Comparison of ENCODE assay signal across 8 mouse cellular contexts in genomic region chr15:101128181-101129089, GRCm38 (mm10). TPM values are rescaled to one million over a fixed set of nuclear protein-coding genes. Genes with fewer than 3 reads are reported as not detected.
DNase-seq lines count a peak whose midpoint lies in the region; ATAC-seq lines count a peak whose summit lies in the region.

Gene Acvrl1, plus strand, starts transcription at chr15:101128522.

- intact Hi-C loops in heart, postnatal 10 days (cut with DNase I) = loop anchor here (2.0 kb wide), 1 partner anchor 16 kb away; no protein-coding TSS in a partner anchor

- peaks cover 32% of the 10 kb centered on the region for H3K27me3 ChIP-seq in forebrain, embryonic 11.5 days (ENCODE audit: control insufficient read depth, insufficient read depth, low read length)
- peaks cover 83% of the 10 kb centered on the region for H3K27me3 ChIP-seq in midbrain, embryonic 10.5 days (ENCODE audit: low read depth, poor library complexity, severe bottlenecking)

- 3% methylated on average over 43 of the region's 46 CpGs for WGBS in forebrain, embryonic 11.5 days
- 4% methylated on average over 46 of the region's 46 CpGs for WGBS in midbrain, embryonic 10.5 days

- peak within 1 kb of the TSS; percentile 4; the same call in 1 of the 2 replicates for H3K4me3 ChIP-seq in forebrain, embryonic 11.5 days (ENCODE audit: low read depth, low read length)
- H3K4me3 ChIP-seq in midbrain, embryonic 10.5 days = peak within 1 kb of the TSS; percentile 50

- H3K36me3 ChIP-seq in forebrain, embryonic 11.5 days (ENCODE audit: control insufficient read depth, insufficient read depth, low read length) = no peaks in the 10 kb centered on the region
- no peaks in the 10 kb centered on the region for H3K36me3 ChIP-seq in midbrain, embryonic 10.5 days

- no peak for DNase-seq in layer of hippocampus, postnatal 14 days (ENCODE audit: low spot score in 2 of 2)
- DNase-seq in layer of hippocampus, adult 9-11 months = no peak
- no peak for DNase-seq in forebrain, embryonic 11.5 days (ENCODE audit: low spot score)
- DNase-seq in heart, postnatal 10 days = peak; percentile 76 to 79
- DNase-seq in kidney, postnatal 36 days = peak; percentile 70 to 79
- peak; percentile 48 for DNase-seq in midbrain, embryonic 10.5 days (ENCODE audit: low spot score)
- no peak for DNase-seq in layer of hippocampus, postnatal 25 days (ENCODE audit: extremely low spot score in 1 of 2, low spot score in 1 of 2)
- DNase-seq in layer of hippocampus, adult 11-12 months (ENCODE audit: low spot score) = no peak

- peaks cover 6% of the 10 kb centered on the region for H3K4me1 ChIP-seq in forebrain, embryonic 11.5 days (replicated peaks; ENCODE audit: control insufficient read depth, insufficient read depth, low read length)
- H3K4me1 ChIP-seq in midbrain, embryonic 10.5 days = peaks cover 35% of the 10 kb centered on the region

- ATAC-seq in forebrain, embryonic 11.5 days (replicated peaks; ENCODE audit: low FRiP score) = no peak

- no peak within 1 kb of the TSS for H3K27ac ChIP-seq in forebrain, embryonic 11.5 days (ENCODE audit: low read depth, low read length)
- peak within 1 kb of the TSS; percentile 46; the same call in 1 of the 2 replicates for H3K27ac ChIP-seq in midbrain, embryonic 10.5 days (replicated peaks)

- H3K9me3 ChIP-seq in forebrain, embryonic 11.5 days (ENCODE audit: control insufficient read depth, low read length) = no peaks in the 10 kb centered on the region
- no peaks in the 10 kb centered on the region; the same call in 1 of the 2 replicates for H3K9me3 ChIP-seq in midbrain, embryonic 10.5 days (replicated peaks)

- peak within 1 kb of the TSS; percentile 43 for H3K9ac ChIP-seq in forebrain, embryonic 11.5 days (ENCODE audit: low read length)

- peak within 1 kb of the TSS; percentile 45 for H3K4me2 ChIP-seq in forebrain, embryonic 11.5 days (ENCODE audit: low read depth, low read length, severe bottlenecking)

RNA-seq across cellular contexts. Expression of gene Acvrl1, which starts in this region (rescaled TPM):
- total RNA-seq in layer of hippocampus, postnatal 14 days (2021) = 10 to 100 TPM; 11.9 to 12.0 TPM
- 7.2 and 7.7 TPM in 2 replicates for polyA plus RNA-seq in forebrain, embryonic 11.5 days (2014; fragmentation: Nextera tagmentation; extraction: Ambion mirVana)
- 10 to 100 TPM; 27.1 to 36.6 TPM for total RNA-seq in heart, postnatal 10 days (2021)
- polyA plus RNA-seq in midbrain, embryonic 10.5 days (2016; fragmentation: Nextera tagmentation; extraction: Ambion mirVana) = 8.9 and 10.7 TPM in 2 replicates
- 10 to 100 TPM in 1 of 2 experiments, 1 to 10 TPM in 1; 8.6 to 10.5 TPM for total RNA-seq in layer of hippocampus, postnatal 25 days (2021)

Comparison
In these comparisons a context has a peak if more than half of its experiments do, and no peak if none do; other contexts are left out.
1. DNase-seq: peak in heart, postnatal 10 days (2 of 2), kidney, postnatal 36 days (2 of 2) and midbrain, embryonic 10.5 days (single experiment); none in layer of hippocampus, postnatal 14 days (0 of 2), layer of hippocampus, adult 9-11 months (single experiment), forebrain, embryonic 11.5 days (single experiment), layer of hippocampus, postnatal 25 days (0 of 2) and layer of hippocampus, adult 11-12 months (single experiment).